Mouse (Mus musculus) natural killer cell, adult 2 months (primary cell): Measurements from ENCODE around the gene Tmem171.

Source experiments
- DNase-seq, 2 experiments: peaks; one replicate each; pipeline ENCODE4 v3.0.0; 2022; ENCODE audit warnings: low spot score in 2 of 2

Tmem171 gene

GRCm38 (mm10) chr13:98647775-98648568 lies 46.7 kb downstream of the Tmem171 start:
- no peak for DNase-seq

- no peak for DNase-seq
Observed at GRCm38 (mm10) chr13:98638507-98639166, 56.0 kb downstream of the Tmem171 start.

DNA sequence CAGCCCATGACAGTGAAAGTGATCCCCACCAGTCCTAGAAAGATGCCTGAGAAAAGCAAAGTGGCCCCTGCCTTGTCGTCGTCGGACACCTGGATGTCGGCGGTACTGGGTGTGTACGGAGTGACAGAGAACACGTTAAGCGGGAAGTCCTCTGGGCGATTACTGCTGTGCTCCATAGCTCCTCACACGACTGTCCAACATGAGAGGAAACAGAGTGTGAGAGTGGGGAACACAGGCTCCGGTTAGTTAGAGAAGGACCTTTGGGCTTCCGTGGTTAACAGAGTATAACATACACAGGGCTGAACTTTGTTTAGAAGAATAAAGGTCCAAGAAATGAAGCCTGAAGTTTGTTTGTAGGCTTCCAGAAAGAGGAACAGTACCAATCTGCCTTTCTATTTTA lies 57.5 kb downstream of the Tmem171 start, which contains the start of gene Tmem174:
Tmem174 (minus strand) TSS at position 266 of the 400 bp plus-strand sequence.
- no peak for DNase-seq

DNA sequence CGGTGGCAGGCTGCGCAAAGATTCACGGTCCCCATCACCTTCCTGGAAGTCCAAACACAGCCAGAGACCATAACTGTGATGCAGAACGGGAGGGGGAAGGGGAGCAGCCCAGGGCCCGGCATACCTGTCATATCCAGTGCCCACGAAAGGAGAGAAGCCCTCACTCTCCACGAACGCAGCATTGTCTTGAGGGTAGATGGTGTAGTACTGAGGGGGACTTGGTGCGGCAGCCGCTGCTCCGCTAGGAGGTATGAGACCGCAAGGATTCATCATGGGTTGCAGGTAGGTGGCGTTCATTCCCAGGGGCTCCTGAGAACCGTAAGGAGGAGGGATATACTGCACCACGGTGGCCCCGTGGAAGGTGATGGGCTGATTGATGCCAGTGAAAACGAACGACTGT lies 58.1 kb downstream of the Tmem171 start:
- no peak for DNase-seq
